Mouse (Mus musculus) stomach, postnatal 0 days (tissue): ENCODE data around the gene Zbtb45.

Source experiments
- CTCF ChIP-seq: IDR thresholded peaks from 2 replicates; pipeline ENCODE4 v1.5.1; 2016; ENCODE audit warnings: antibody characterized with exemption, low read depth, mild to moderate bottlenecking, moderate library complexity
- EP300 ChIP-seq: optimal IDR thresholded peaks from 2 replicates; pipeline ENCODE3; 2016; ENCODE audit warnings: antibody characterized with exemption

GRCm38 (mm10) chr7:13043120-13043444 lies 33.2 kb upstream of the Zbtb45 start:
- TF ChIP-seq CTCF (no peak), EP300 (no peak)
